Mouse (Mus musculus) MEL (cell line): ENCODE results near the gene Fam167b.

Experiments
- CTCF ChIP-seq, 3 experiments: IDR thresholded peaks in 2 of 3; conservative IDR thresholded peaks in 1 of 3; 2 replicates each; pipeline ENCODE4 v1.5.1; 2011 to 2012; ENCODE audit warnings: low read length in 3 of 3, low read depth in 2 of 3, mild to moderate bottlenecking in 2 of 3, improper control_type of control experiment in 1 of 3, inconsistent platforms in 1 of 3, mixed read lengths in 1 of 3, moderate library complexity in 1 of 3; ENCODE audit not compliant: control insufficient read depth in 1 of 3, insufficient read depth in 1 of 3, poor library complexity in 1 of 3, severe bottlenecking in 1 of 3
- GATA1 ChIP-seq: IDR thresholded peaks from 2 replicates; pipeline ENCODE4 v1.6.1; 2011; ENCODE audit warnings: low read depth, low read length, improper control_type of control experiment
- MAFK ChIP-seq: IDR thresholded peaks from 2 replicates; pipeline ENCODE4 v1.6.1; 2011; ENCODE audit warnings: low read depth, mild to moderate bottlenecking, low read length, improper control_type of control experiment, borderline replicate concordance
- POLR2A ChIP-seq, 2 experiments: IDR thresholded peaks; 2 replicates each; pipeline ENCODE4 v1.6.1; 2011 to 2012; ENCODE audit warnings: low read length in 2 of 2, mild to moderate bottlenecking in 2 of 2, control low read depth in 1 of 2, improper control_type of control experiment in 1 of 2, low read depth in 1 of 2, moderate library complexity in 1 of 2; ENCODE audit not compliant: control insufficient read depth in 1 of 2, insufficient read depth in 1 of 2, poor library complexity in 1 of 2
- POLR2AphosphoS2 ChIP-seq: IDR thresholded peaks from 2 replicates; pipeline ENCODE4 v1.6.1; 2011; ENCODE audit warnings: low read length, improper control_type of control experiment
- RCOR1 ChIP-seq: IDR thresholded peaks from 2 replicates; pipeline ENCODE4 v1.6.1; 2012; ENCODE audit warnings: low read depth, mild to moderate bottlenecking, inconsistent platforms, low read length, improper control_type of control experiment
- USF1 ChIP-seq: IDR thresholded peaks from 2 replicates; pipeline ENCODE4 v1.6.1; 2014; ENCODE audit warnings: low read depth, mild to moderate bottlenecking, inconsistent platforms, low read length, improper control_type of control experiment, moderate library complexity
- USF2 ChIP-seq, 2 experiments: IDR thresholded peaks; 2 replicates each; pipeline ENCODE4 v1.6.1; 2011 to 2012; ENCODE audit warnings: improper control_type of control experiment in 2 of 2, low read length in 2 of 2, borderline replicate concordance in 1 of 2, inconsistent platforms in 1 of 2, low read depth in 1 of 2, mild to moderate bottlenecking in 1 of 2; ENCODE audit not compliant: insufficient read depth in 1 of 2
- ZNF384 ChIP-seq: IDR thresholded peaks from 2 replicates; pipeline ENCODE4 v1.6.1; 2012; ENCODE audit warnings: low read depth, mild to moderate bottlenecking, inconsistent platforms, low read length, improper control_type of control experiment

DNA sequence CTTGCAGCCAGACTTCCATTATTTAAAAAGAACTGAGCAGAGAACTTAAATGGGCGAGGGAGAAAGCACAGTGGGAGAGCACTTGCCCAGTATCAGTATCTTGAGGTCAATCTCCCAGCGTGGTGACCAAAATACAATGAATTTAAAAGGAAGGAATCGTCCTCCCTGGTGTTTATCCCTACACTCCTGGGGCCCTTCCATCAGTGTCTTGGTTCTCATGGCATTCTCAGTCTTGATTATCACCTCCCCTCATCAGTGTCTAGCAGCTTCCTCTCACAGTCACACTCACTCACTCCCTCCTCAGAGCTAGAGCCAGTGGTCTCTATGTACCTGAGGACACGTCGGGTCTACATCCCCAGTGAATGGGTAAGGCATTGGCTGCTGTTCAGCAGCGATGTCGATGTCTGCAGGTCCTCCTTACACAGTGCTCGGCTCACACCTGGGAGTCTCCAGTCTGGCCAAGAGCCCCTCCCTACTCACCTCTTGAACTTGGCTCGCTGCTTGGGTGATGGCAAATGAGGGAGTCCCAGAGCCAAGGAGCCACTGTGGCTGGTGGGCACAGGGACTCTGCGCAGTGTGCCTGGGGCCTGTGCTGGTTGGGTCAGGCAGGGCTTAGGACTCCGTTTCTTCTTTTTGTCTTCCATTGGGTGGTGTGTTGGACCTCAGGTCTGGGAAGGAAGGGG, 43.9 kb upstream of the Fam167b start:
- no peak for TF ChIP-seq POLR2A (IDR thresholded peaks at IDR 0.05; ENCODE audit: control insufficient read depth in 1 of 2, insufficient read depth in 1 of 2, low read depth in 1 of 2, low read length in 2 of 2, poor library complexity in 1 of 2)
- no peak for TF ChIP-seq USF2 (IDR thresholded peaks at IDR 0.05; ENCODE audit: borderline replicate concordance in 1 of 2, insufficient read depth in 1 of 2, low read depth in 1 of 2, low read length in 2 of 2)
- TF ChIP-seq POLR2AphosphoS2, result no peak
- TF ChIP-seq RCOR1, result no peak
- TF ChIP-seq ZNF384, result no peak
- TF ChIP-seq CTCF (IDR thresholded peaks at IDR 0.05 in 2 of 3, conservative IDR thresholded peaks at IDR 0.05 in 1 of 3; ENCODE audit: control insufficient read depth in 1 of 3, insufficient read depth in 1 of 3, low read depth in 2 of 3, low read length in 3 of 3, poor library complexity in 1 of 3, severe bottlenecking in 1 of 3), result no peak
- no peak for TF ChIP-seq GATA1
- TF ChIP-seq USF1, result no peak
- no peak for TF ChIP-seq MAFK
